Mouse (Mus musculus): ENCODE measurements around the gene Bcap29.
"Not testable (repeated sequence)": the region's sequence is repeated elsewhere in the genome, so short reads cannot be mapped to it uniquely, and the experiment has no call there.

Gene Bcap29

DNA sequence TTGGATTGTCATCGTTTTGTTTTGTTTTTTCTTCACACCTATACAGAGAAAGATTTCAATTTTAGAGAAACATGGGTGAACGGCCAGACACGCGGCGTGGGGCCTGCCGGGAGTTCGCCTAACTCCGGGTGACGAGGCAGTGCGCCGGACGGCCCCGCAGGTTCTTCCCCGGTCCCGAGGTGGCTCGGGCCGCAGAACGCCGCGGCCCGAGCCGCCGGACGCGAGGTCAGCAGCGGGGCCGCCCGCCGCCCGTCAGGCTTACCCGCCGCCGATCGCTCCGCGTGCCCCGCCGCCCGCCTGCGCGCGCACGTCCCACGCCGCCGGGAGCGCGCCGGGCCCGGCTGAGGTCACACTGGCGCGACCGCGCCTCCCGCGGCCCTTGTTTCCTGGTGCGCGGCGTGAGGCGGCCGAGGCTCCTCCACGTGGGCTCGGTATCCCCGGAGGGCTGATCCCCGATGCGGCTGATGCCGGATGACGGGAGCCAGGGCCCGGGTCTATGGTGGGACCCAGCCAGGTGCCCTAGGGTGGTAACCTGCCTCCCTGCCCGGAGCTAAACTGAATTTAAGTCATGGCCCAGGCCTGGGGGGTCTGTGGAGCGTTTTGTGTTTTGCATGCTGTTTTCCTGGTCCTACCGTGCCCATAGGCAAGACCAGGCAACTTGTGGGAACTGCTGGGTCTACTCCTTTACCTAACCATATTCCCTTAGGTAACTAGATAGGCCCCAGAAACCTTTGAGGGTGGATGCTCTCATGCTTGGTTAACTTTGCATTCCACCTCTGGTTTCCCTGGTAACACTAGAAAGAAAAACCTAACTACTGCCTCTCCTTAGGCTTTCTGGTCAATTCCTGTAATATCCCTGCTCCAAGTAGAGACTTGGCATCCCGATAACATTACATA is at the start of gene Bcap29:
TSS of gene Bcap29 (minus strand) at position 316 of the 897 bp plus-strand sequence.
- peak; percentile 76 for DNase-seq (ENCODE audit: low spot score)

GRCm38 (mm10) chr12:31667187-31667586 is 32.7 kb upstream of the Bcap29 start:
- no peak for DNase-seq (ENCODE audit: low spot score)

DNA sequence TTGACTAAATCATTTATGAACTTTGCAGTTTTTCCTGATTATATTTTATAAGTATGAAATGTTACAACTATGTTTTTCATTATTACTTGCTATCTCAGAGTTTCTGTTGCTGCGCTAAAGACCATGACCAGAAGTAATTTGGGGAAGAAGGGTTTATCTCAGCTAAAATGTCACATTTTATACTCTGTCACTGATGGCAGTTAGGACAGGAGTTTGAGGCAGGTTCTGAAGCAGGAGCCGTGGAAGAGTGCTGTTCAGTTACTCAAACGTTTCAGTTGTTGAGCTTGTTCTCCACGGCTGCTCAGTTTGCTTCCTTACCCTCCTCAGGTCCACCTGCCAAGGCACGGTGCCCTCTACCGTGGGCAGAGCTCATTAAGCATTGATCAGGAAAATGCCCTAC is 31.5 kb upstream of the Bcap29 start:
- no peak for DNase-seq (ENCODE audit: low spot score)

GRCm38 (mm10) chr12:31656841-31657240 is 22.4 kb upstream of the Bcap29 start:
- no peak for DNase-seq (ENCODE audit: low spot score)

GRCm38 (mm10) chr12:31654965-31655477 is 20.6 kb upstream of the Bcap29 start:
- no peak for DNase-seq (ENCODE audit: low spot score)

DNA sequence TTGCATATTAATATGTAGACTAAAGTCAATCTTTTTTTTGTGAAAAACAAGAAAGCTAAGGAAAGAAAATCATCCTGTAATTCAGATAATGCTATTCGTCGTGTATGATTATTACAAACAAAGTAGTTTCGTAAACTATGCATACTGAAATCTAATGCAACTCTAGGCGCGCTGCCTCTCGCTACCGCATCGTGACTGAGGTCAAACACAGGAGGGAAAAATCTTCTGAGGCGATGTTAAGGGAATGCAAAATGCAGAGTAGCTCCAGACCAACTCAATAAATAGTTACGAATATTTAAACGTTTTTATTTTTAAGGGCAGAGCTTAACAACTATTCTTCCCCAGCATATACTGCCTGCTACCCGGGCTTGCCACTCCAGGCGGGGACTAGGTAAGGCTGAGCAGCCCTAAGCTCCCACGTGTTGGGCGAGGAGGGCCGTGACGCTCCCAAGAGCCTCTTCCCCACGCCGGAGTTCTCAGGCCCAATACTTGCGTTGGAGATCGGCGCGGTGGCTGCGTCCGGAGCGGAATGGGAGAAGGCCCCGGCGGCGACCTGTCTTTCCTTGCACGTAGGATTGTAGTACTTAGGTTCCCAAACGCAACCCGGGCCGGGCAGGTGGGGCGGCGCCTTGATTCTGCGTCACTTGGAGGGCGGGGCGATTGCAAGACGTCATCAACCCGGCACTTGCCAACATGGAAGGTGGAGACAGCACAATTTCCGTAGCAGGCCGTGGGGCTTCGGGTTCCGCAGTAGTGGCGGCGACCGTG is 19.9 kb upstream of the Bcap29 start, which contains the start of the genes Dus4l and Cog5:
TSS of gene Dus4l (minus strand) at position 630 of the 768 bp plus-strand sequence.
TSS of gene Cog5 (plus strand) at position 673 of the 768 bp plus-strand sequence.
- DNase-seq (ENCODE audit: low spot score): peak; percentile 96

- DNase-seq (ENCODE audit: low spot score): no peak
Measured at GRCm38 (mm10) chr12:31653611-31654010, 19.2 kb upstream of the Bcap29 start.

DNA sequence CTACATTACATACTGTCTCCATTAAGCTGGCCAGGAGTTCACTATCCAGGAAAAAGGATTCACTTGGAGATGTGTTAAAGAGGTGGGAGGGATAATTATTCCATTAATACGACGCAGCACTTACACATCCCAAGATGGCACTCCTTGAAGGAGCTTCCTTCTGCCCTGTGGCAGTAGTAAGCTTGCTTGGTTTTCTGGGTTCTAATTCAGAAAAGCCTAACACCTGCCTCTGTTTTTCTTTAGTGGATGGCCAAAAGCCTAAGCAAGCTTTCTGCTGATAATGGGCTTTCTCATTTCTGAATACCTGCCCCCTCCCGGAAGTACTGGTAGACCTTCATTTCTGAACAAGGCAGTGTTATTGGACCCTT is 766 bp upstream of the Bcap29 start:
- DNase-seq (ENCODE audit: low spot score): no peak

DNA sequence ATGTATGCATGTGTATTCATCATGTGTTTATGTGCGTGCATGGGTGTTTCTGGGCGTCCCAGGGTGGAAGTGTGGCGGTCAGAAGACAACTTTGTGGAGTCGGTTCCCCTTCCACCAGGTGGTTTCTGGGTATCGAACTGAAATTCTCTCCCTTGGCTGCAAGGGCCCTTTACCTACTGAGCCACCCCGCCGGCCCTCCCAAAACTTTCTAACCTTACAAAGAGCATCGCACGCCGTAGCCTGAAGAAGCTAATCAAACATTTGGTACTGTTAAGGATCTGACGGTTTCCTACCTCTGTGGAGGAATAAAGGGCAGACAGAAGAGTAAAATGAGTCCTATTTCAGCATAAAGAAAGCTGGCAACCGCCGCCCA is 502 bp downstream of the Bcap29 start:
- peak; percentile 18 for DNase-seq (ENCODE audit: low spot score)

DNA sequence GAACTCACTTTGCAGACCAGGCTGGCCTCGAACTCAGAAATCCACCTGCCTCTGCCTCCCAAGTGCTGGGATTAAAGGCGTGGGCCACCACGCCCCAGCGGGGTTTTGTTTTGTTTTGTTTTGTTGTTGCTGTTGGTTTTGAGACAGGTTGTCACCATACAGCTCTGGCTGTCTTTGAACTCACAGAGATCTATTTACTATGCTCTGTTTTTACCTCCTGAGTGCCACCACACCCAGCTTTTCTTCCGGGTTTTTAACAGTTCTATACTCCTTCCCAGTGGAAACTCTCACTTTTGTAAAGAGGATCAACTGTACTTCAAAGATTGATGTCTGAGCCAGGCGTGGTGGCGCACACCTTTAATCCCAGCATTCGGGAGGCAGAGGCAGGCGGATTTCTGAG is 6.1 kb downstream of the Bcap29 start:
- not testable (repeated sequence) for DNase-seq (ENCODE audit: low spot score)

DNA sequence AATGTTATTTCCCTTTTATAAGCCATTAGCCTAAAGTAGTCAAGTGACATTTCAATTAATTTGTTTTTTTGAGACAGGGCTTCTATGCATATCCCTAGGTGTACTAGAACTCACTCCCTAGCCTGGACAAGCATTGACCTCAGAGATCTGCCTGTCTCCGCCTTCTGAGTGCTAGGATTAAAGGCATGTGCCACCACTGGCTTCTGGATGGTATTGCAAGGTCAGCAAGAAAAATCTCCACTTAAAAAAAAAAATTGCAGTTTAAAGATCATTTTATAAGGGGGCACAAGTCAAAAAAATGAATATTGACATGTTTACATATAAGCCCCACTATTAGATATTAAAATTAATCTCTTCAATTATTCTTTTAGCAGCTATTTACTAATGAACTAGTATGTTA is 9.4 kb downstream of the Bcap29 start:
- DNase-seq (ENCODE audit: low spot score): no peak

DNA sequence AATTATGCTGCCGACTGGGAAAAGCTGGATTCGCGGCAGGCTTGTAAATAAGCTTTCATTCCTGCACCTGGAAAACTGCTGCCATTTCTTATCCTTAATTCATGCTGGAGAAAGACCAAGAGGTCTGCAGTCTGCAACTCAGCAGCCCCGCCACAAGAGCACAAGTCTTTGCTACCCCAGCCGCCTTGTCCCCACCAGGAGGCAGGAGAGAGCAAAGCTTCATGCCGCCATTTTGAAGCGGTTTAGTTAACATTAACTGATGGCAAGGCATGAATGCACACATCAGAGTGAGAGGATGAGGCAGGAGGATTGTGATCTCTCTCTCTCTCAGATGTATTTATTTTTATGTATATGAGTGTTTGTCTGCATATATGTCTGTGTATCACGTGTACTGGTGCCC is 14.4 kb downstream of the Bcap29 start:
- no peak for DNase-seq (ENCODE audit: low spot score)

DNA sequence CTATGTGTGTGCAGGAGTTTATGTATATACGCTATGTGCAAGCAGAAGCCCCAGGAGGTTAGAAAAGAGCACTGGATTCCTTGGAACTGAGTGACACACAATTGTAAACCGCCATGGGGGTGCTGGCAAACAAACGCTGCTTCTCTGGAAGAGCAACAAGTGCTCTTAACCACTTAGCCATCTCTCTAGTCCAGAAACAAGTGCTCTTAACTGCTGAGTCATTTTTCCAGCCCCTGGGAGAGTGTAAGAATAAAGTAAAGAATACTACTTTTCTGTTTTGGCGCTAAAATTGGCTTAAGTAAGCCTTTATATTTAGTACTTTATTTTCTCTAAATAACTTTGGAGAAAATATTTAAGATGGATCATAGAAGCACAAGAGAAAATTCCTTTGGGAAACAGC is 21.1 kb downstream of the Bcap29 start:
- DNase-seq (ENCODE audit: low spot score): no peak

GRCm38 (mm10) chr12:31608138-31608537 is 26.3 kb downstream of the Bcap29 start:
- no peak for DNase-seq (ENCODE audit: low spot score)

GRCm38 (mm10) chr12:31604894-31605293 is 29.6 kb downstream of the Bcap29 start:
- no peak for DNase-seq (ENCODE audit: low spot score)

GRCm38 (mm10) chr12:31603586-31603985 is 30.9 kb downstream of the Bcap29 start:
- DNase-seq (ENCODE audit: low spot score): no peak

DNA sequence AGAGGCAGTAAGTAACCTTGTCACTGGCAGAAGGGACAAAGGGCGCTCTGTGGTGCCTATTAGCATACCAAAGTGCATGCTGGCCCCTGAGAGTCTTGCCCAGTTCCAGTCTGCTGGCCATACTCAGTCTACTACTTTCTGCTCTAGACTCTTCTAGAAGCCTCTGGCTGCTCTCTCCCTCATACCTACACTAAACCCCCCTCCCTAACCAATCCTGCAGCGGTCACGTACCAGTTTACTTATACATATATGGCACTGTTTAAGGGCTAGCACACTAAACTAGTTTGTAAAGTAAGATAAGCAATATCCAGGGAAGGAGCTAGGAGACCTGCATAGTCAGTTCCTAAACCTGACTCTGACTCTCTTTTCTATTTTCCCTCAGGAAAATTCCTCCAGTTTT is 40.2 kb downstream of the Bcap29 start:
- no peak for DNase-seq (ENCODE audit: low spot score)

GRCm38 (mm10) chr12:31592011-31592410 is 42.4 kb downstream of the Bcap29 start:
- no peak for DNase-seq (ENCODE audit: low spot score)

GRCm38 (mm10) chr12:31583726-31584125 is 50.7 kb downstream of the Bcap29 start:
- DNase-seq (ENCODE audit: low spot score): no peak

GRCm38 (mm10) chr12:31582081-31582480 is 52.4 kb downstream of the Bcap29 start:
- no peak for DNase-seq (ENCODE audit: low spot score)

GRCm38 (mm10) chr12:31581319-31581810 is 53.1 kb downstream of the Bcap29 start:
- DNase-seq (ENCODE audit: low spot score): no peak

- DNase-seq (ENCODE audit: low spot score): no peak
Measured at GRCm38 (mm10) chr12:31580634-31581318, 53.7 kb downstream of the Bcap29 start.

All from urinary bladder, postnatal 14 days (tissue).